Mouse (Mus musculus): ENCODE results near the gene Abhd16a.

Abhd16a gene

DNA sequence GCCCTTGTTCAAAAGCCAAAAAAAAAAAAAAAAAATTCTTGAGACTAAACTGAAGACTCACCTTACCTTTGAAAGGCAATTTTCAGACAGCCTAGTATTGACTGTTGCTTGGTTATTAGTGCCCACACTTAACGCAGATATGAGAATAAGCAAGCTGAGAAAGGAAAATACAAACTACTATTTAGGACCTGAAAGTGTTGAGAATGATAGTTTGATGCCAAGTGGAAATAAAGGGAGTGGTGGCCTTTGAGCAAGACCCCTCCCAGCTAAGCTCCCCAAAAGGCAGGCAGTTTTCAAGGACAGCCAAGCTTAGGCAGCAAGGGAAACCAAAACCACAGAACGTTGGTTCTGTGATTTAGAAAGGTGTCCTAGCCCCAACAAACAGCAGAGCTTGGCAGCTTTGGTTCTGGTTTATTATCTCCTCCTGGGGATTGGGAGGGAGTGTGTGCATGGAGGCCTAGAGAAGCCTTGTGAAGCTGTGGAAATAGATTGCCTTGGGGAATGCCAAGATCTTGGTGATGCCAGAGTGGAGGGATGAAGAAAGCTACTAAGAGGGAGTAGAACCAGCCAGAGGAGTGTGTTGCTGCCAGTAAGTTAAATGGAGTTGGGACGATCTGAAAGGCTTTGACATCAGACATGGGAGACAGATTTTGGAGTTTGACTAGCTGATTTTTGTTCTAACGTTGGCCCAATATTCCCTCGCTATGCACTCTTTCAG is 59.0 kb downstream of the Abhd16a start:
- no peak for DNase-seq (ENCODE audit: low spot score)

DNA sequence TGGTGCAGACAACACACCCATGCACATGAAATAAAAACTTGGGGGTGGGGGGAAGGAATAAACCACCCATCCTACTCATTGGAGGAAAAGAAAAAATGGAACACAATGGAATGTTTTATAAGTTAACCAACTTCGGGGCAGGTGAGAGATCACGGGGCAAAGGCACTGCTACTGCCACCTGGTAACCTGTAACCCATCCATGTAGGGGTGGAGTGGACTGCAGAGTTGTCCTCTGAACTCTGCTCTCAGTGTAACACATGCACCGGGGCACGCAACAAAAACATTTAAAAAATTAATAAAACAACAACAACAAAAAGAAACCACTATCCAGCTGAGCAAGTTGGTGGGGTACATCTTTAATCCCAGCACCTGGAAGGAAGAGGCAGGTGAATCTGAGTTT is 63.1 kb downstream of the Abhd16a start:
- no peak for DNase-seq (ENCODE audit: low spot score)

Measured in T-cell, adult 2 months (primary cell).